Mouse (Mus musculus): ENCODE results near the gene Nfkbia.

The Nfkbia gene

GRCm38 (mm10) chr12:55465401-55465983, 27.0 kb downstream of the Nfkbia start:
- DNase-seq, result no peak

DNA sequence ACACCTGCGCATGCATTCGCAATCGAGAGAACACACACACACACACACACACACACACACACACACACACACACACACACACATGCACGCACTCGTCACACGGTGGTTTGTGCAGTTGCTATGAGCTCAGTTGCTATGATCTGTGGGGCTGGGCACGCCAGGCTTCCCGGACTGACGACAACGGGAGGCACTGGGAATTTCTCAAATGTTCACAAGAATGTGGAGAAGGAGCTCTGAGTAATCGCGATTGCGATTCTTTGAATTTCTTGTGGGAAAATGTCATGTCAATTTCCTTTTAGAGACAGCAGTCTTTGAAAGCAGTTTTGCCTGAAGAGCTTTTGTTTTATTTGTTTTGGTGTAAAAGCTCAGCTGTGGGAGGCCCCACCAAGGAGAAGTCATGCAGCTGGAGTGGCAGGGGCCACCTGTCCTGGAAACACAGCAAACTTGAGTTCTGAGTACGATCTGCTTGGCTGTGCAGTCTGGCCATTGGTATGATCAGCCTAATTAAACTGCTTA, 27.5 kb downstream of the Nfkbia start:
- DNase-seq, result peak; percentile 33

DNA sequence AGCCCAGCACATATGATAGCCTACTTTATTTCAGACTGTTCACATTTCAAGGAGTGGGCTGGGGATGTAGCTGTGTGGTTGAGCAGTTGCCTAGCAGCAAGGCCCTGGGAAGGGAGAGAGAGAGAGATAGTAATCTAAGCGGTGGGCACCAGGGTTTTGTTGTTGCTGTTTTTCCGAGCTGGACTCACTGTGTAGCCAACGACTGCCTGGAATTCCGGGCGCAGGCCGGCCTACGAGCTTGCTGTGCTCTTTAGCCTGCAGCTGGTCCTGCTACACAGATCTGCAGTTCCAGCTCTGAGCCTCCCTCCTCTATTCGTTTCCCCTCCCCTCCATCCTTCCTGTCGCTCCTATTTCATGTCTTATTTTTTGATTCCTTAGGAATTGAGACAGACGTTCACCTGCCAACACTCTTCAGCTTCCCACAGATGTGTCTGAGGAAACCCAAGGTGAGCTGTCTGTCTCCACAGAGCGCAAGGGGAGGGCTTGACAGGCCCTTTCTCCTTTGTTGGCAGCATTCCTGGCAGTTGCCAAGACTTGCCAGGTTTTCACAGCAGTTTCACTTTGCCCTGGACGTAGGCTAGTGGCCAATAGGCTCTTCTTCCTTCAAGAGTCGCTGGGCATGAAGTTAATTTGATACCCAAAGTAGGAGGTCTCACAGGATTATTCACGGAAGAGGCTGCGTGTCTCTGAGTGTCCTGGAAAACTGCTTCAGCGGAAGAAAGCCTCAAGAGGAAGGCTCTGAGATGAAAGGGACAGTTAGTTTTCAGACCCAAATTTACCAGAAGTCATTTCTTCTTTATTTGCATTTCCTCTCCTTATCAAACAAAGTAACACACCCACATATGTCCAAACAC, 28.2 kb downstream of the Nfkbia start:
- DNase-seq, result peak; percentile 59

- no peak for DNase-seq
Observed at GRCm38 (mm10) chr12:55463087-55463486, 29.4 kb downstream of the Nfkbia start.

GRCm38 (mm10) chr12:55462456-55462855, 30.0 kb downstream of the Nfkbia start:
- no peak for DNase-seq

DNA sequence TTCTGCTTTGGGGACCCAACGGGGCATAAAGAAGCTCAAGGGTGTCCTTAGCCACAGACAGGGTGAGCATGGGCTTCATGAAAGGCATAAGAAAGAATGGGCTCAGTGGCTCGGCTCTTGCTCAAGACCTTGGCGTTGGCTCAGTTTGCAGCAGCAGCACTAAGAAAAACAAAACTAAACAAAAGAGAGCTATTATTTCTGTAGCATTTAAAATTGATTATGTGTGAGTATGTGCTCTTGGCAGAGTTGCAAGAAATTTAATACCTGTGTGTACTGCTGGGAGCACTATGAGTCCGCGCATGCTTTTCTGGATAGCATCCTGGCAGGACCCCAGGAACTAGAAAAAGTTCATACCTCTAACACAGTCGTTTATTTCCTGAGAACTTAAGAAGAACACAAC, 30.7 kb downstream of the Nfkbia start:
- DNase-seq, result no peak

GRCm38 (mm10) chr12:55460900-55461299, 31.5 kb downstream of the Nfkbia start:
- DNase-seq, result no peak

GRCm38 (mm10) chr12:55459739-55460138, 32.7 kb downstream of the Nfkbia start:
- no peak for DNase-seq

GRCm38 (mm10) chr12:55456893-55457292, 35.6 kb downstream of the Nfkbia start:
- DNase-seq, result no peak

DNA sequence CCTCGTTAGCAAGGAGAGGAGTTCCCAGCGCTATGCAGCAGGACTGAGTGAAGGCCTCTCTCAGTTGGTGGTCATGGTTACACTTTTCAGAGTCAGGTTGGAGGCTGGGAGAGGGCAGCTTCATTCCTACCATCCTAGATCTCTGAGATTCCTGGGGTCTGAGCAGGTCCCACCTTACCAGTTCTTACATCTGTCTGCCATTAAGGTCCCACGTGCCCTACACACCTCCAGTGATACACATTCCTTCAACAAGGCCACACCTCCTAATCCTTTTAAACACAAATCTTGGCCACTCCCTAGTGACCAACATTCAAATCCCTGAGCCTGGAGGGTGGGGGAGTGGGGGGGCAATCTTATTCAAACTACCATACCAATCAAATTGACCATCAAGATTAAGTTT, 36.3 kb downstream of the Nfkbia start:
- no peak for DNase-seq

DNA sequence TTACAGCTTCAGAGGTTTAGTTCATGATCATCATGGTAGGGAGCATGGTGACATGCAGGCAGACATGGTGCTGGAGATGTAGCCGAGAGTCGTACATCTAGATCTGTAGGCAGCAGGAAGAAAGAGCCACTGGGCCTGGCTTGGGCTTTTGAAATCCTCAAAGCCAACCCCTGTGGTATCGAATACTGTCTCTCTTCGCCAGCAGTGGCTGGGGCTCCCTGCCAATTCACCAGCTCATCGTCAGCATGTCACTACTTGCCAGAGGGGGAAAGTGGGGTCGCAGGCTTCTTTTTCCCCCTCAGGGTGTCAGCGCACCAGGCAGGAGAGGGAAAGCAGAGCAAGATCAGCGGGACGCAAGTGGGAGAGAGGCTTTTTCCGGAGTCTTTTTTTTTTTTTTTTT, 37.2 kb downstream of the Nfkbia start:
- peak; percentile 43 for DNase-seq

DNA sequence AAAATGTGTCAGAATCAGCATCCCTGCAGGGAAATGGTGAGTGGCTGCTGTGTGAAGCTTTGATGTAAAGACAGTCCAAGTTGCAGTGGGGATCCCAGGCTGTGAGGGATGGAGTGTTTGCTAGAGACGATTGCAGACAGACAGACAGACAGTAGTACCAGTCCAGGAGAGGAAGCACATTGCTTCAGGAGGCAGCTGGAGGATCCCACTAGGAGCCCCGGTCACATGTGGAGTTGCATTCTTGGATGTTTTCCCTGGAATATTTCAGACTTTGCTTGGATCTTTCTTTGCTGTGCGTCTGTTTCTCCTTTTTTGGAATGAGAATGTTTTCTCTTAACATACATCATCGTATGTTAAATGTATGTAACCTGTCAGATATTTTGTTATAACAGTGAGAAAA, 38.5 kb downstream of the Nfkbia start:
- no peak for DNase-seq

GRCm38 (mm10) chr12:55452839-55453238, 39.6 kb downstream of the Nfkbia start:
- DNase-seq, result no peak

DNA sequence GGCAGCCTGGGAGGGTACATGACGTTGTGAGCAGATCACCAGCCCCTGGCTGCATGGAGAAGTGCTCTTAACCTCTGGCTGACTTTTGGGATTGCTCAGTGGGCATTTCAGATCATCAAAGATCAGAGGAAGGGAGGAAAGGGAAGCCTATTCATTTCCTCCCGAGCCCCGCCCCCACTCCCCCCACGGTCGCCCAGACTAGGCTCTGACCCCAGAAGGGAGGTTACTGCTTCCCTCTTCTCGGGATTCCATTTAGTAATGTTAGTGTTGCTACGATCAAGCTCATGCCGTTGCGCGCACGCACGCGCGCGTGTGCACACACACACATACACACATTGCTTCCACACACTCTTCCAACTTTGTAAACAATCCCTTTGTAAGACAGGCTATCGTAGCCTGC, 42.0 kb downstream of the Nfkbia start:
- DNase-seq, result no peak

- DNase-seq, result no peak
Observed at GRCm38 (mm10) chr12:55449048-55449447, 43.4 kb downstream of the Nfkbia start.

DNA sequence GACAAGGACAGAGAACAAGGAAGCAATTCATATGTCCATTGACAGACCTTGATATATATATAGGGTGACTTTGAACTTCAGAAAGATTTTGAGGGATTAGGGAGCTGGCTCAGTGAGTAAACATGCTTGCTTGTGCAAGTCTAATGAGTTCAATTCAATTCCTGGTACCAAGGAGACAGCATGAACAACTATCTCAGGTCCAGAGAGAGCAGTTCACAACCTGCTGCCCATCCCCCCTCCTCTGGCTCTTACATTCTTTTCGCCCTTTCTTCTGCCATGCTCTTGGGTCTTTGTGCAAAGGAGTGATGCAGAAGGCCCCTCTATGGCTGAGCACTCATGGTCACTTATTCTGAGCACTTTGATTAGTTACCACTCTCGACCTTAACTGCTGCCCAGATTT, 44.0 kb downstream of the Nfkbia start:
- no peak for DNase-seq

DNA sequence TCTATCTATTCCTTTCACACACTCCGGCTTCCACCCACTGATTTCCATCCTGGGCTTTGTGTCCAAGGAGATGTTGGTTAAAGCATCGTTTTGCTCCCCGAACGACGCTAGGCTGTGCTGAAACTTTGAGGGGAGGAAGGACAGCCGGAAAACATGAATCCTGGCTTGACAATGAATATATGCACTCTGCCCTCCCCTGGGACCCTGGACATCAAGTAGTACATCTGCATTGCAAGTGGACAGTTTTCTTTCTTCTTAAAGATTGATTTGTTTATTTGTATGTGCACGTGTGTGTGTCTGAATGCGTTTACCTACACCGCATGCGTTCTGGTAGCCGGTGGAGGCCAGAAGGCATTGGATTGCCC, 45.1 kb downstream of the Nfkbia start:
- no peak for DNase-seq

DNA sequence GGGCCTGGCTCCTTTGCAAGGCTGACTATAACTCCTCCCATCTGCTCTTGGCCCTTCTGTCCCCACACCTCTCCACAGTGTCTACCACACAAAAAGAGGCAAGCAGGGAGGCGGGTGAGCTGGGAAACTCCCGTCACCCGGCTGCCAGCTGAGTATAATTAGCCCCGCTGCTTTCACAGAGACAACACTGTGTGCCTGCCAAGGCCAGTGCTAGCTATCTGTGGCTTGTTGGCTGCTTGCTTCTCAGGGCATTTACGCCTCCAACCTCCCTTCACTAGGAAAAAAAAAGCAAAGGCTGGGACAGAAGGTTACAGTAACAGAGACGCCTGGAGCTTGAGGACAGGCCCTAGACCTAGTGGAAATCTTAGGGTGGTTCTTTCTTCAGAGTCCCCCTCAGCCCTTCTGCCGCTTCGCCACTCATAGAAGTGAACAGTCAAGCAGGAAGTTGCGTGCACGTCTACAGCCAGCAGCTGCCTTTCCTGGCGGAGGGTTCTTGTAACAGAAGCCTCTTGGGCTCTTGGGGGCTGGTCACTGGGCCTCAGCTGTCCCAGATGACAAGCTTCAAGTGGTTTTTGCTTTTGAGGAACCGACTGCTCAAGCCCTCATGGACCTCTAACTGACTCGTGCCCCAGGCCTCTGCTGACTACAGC, 45.6 kb downstream of the Nfkbia start:
- peak; percentile 58 for DNase-seq

DNA sequence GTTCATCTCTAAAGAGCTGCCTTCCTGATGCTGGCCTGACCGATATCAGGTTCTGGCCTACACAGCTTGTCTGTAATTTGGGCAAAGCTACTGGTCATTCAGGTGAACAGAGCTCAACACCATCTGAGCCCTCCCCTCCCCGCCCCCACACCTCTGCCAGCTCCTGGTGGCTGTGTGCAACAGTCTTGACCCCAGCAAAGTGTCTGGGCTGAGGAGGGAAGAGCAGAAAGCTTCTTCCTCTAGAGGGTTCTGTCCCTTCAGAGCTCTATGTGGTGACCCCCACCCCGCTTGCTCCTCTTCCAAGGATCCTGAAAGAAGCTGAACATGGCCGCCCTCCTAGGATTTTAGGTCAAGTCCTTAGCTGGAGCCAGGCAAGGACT, 46.1 kb downstream of the Nfkbia start:
- DNase-seq, result no peak

- DNase-seq, result no peak
Observed at GRCm38 (mm10) chr12:55445583-55445982, 46.9 kb downstream of the Nfkbia start.

- DNase-seq, result no peak
Observed at GRCm38 (mm10) chr12:55444031-55444451, 48.4 kb downstream of the Nfkbia start.

GRCm38 (mm10) chr12:55442861-55443850, 49.3 kb downstream of the Nfkbia start:
- peak; percentile 63 for DNase-seq

GRCm38 (mm10) chr12:55442245-55442644, 50.2 kb downstream of the Nfkbia start:
- no peak for DNase-seq
